Mouse (Mus musculus): ENCODE measurements at regions not wholly inside any gene's neighbourhood (a gene's known extent, or its start where the extent isn't known, plus 50 kb on each side); places are given as distances from the start of the nearest gene placed in this dataset.

GRCm38 (mm10) chr13:107078085-107078484 lies 56.2 kb upstream of the Kif2a start:
- DNase-seq (ENCODE audit: low read depth): no peak

- no peak for DNase-seq (ENCODE audit: low read depth)
These were observed 53.0 kb upstream of the Kif2a start for GRCm38 (mm10) chr13:107074917-107075316.

GRCm38 (mm10) chr13:107073039-107073620 lies 51.2 kb upstream of the Kif2a start:
- no peak for DNase-seq (ENCODE audit: low read depth)

- no peak for DNase-seq (ENCODE audit: low read depth)
These were observed 50.6 kb upstream of the Kif2a start for GRCm38 (mm10) chr13:107072345-107073038.
